Mouse (Mus musculus): ENCODE measurements around the gene Fbxw26.
"Not testable (repeated sequence)": the region's sequence is repeated elsewhere in the genome, so short reads cannot be mapped to it uniquely, and the experiment has no call there.

The Fbxw26 gene

GRCm38 (mm10) chr9:109745989-109746388 is at the start of gene Fbxw26:
Gene Fbxw26 (minus strand): TSS chr9:109746089.
- DNase-seq (ENCODE audit: low spot score in 2 of 2), result not testable (repeated sequence)

GRCm38 (mm10) chr9:109795221-109795620 is 49.3 kb upstream of the Fbxw26 start:
- no peak for DNase-seq (ENCODE audit: low spot score in 2 of 2)

- not testable (repeated sequence) for DNase-seq (ENCODE audit: low spot score in 2 of 2)
Observed at GRCm38 (mm10) chr9:109790570-109790969, 44.7 kb upstream of the Fbxw26 start, which contains the start of gene Fbxw27. Gene Fbxw27 (minus strand): TSS chr9:109790670.

- DNase-seq (ENCODE audit: low spot score in 2 of 2), result not testable (repeated sequence)
Observed at GRCm38 (mm10) chr9:109766841-109767240, 21.0 kb upstream of the Fbxw26 start.

GRCm38 (mm10) chr9:109702600-109702999 is 43.3 kb downstream of the Fbxw26 start, which contains the start of gene Fbxw18:
Gene Fbxw18 (minus strand): TSS chr9:109702700.
- DNase-seq (ENCODE audit: low spot score in 2 of 2), result not testable (repeated sequence)

GRCm38 (mm10) chr9:109685299-109685698 is 60.6 kb downstream of the Fbxw26 start:
- peak in 1 of 2 experiments; percentile 1 for DNase-seq (ENCODE audit: low spot score in 2 of 2)

Measured in spleen, postnatal 14 days (tissue).